Mouse (Mus musculus): Measurements from ENCODE around the gene Mslnl. TPM values are rescaled to one million over a fixed set of nuclear protein-coding genes. Genes with fewer than 3 reads are reported as not detected.

Gene Mslnl
- polyA plus RNA-seq, 2 experiments = not detected

DNA sequence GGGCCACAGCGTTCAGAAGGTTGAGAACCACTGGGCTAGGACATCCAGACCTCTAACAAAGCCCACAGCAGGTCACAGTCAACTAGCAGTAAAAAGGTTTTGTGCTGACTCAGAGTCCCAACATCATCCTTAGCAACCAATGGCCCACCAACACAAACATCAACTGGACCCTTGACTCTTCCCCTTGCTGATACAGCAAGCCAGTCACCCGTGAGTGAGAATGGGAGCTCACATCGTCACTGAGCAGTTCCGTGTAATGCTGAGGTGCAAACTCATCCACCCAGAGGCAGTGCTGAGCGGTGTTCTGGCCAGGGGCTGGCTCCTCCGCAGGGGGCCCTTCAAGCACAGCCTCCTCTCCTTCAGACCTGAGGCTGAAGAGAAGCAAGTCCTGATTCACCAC is 10.6 kb upstream of the Mslnl start:
- TF ChIP-seq CTCF (IDR thresholded peaks at IDR 0.05; ENCODE audit: low read depth) (no peak), EP300 (IDR thresholded peaks at IDR 0.05; ENCODE audit: low read depth) (no peak)
- Histone ChIP-seq H3K9me3 (ENCODE audit: control insufficient read depth, low read length) (no peaks in the 10 kb centered on the region), H3K4me1 (replicated peaks; ENCODE audit: control insufficient read depth in 2 of 2, insufficient read depth in 2 of 2, low read length in 1 of 2) (peaks cover 0 to 2% of the 10 kb centered on the region in 2 experiments; a peak in 1 of 4 replicates), H3K4me3 (ENCODE audit: insufficient read depth in 1 of 2, low read depth in 2 of 2, low read length in 2 of 2) (no peak overlapping the region), H3K27me3 (ENCODE audit: control insufficient read depth, insufficient read depth, low read length) (no peaks in the 10 kb centered on the region), H3K9ac (replicated peaks) (no peak overlapping the region), H3K4me2 (ENCODE audit: low read depth) (no peak overlapping the region), H3K27ac (no peak overlapping the region), H3K36me3 (replicated peaks; ENCODE audit: control insufficient read depth, insufficient read depth, low read depth) (peaks cover 4% of the 10 kb centered on the region)
- no peak for DNase-seq (ENCODE audit: low read depth in 3 of 3, low spot score in 3 of 3)
- 89% methylated on average over 6 of the region's 6 CpGs for WGBS (ENCODE audit: insufficient replicate concordance)
- ATAC-seq (ENCODE audit: insufficient read depth) = no peak

- peak; percentile 100 for DNase-seq (ENCODE audit: low read depth in 3 of 3, low spot score in 3 of 3)
- Histone ChIP-seq H3K4me1 (replicated peaks; ENCODE audit: control insufficient read depth in 2 of 2, insufficient read depth in 2 of 2, low read length in 1 of 2) (peaks cover 0 to 2% of the 10 kb centered on the region in 2 experiments; a peak in 1 of 4 replicates), H3K4me3 (ENCODE audit: insufficient read depth in 1 of 2, low read depth in 2 of 2, low read length in 2 of 2) (peak within 1 kb of the TSS; percentile 73 to 95), H3K9ac (replicated peaks) (peak within 1 kb of the TSS; percentile 75), H3K9me3 (ENCODE audit: control insufficient read depth, low read length) (no peaks in the 10 kb centered on the region), H3K4me2 (ENCODE audit: low read depth) (peak within 1 kb of the TSS; percentile 78), H3K27me3 (ENCODE audit: control insufficient read depth, insufficient read depth, low read length) (no peaks in the 10 kb centered on the region), H3K27ac (peak within 1 kb of the TSS; percentile 10; the same call in 1 of the 2 replicates), H3K36me3 (replicated peaks; ENCODE audit: control insufficient read depth, insufficient read depth, low read depth) (no peaks in the 10 kb centered on the region; the same call in none of the 2 replicates)
- WGBS (ENCODE audit: insufficient replicate concordance) = 1% methylated on average over 37 of the region's 37 CpGs
- peak; percentile 97 for ATAC-seq (ENCODE audit: insufficient read depth)
- no peak for TF ChIP-seq CTCF (IDR thresholded peaks at IDR 0.05; ENCODE audit: low read depth)
- TF ChIP-seq EP300 (IDR thresholded peaks at IDR 0.05; ENCODE audit: low read depth) = no peak
Observed at GRCm38 (mm10) chr17:25727265-25728008, 8.4 kb upstream of the Mslnl start, which contains the start of the genes Chtf18 and Rpusd1. Gene Chtf18 (minus strand): TSS chr17:25727419. Gene Rpusd1 (plus strand): TSS chr17:25727670.

GRCm38 (mm10) chr17:25728009-25728270 is 7.9 kb upstream of the Mslnl start:
- Histone ChIP-seq H3K27me3 (ENCODE audit: control insufficient read depth, insufficient read depth, low read length) (no peaks in the 10 kb centered on the region), H3K4me2 (ENCODE audit: low read depth) (peak overlapping the region; percentile 78), H3K4me3 (ENCODE audit: insufficient read depth in 1 of 2, low read depth in 2 of 2, low read length in 2 of 2) (peak overlapping the region; percentile 60 to 73), H3K9ac (replicated peaks) (peak overlapping the region; percentile 75), H3K4me1 (replicated peaks; ENCODE audit: control insufficient read depth in 2 of 2, insufficient read depth in 2 of 2, low read length in 1 of 2) (peaks cover 0 to 2% of the 10 kb centered on the region in 2 experiments; a peak in 1 of 4 replicates), H3K36me3 (replicated peaks; ENCODE audit: control insufficient read depth, insufficient read depth, low read depth) (no peaks in the 10 kb centered on the region; the same call in 1 of the 2 replicates), H3K27ac (peak overlapping the region; percentile 10; the same call in 1 of the 2 replicates), H3K9me3 (ENCODE audit: control insufficient read depth, low read length) (no peaks in the 10 kb centered on the region)
- 22% methylated on average over 4 of the region's 4 CpGs for WGBS (ENCODE audit: insufficient replicate concordance)
- TF ChIP-seq EP300 (IDR thresholded peaks at IDR 0.05; ENCODE audit: low read depth) (no peak), CTCF (IDR thresholded peaks at IDR 0.05; ENCODE audit: low read depth) (no peak)
- ATAC-seq (ENCODE audit: insufficient read depth) (no peak), DNase-seq (ENCODE audit: low read depth in 3 of 3, low spot score in 3 of 3) (no peak)

- no peaks in the 10 kb centered on the region for H3K36me3 ChIP-seq (replicated peaks; ENCODE audit: control insufficient read depth, insufficient read depth, low read depth)
- DNase-seq (ENCODE audit: low read depth in 3 of 3, low spot score in 3 of 3) (peak; percentile 29 to 67 (median 35)), ATAC-seq (ENCODE audit: insufficient read depth) (no peak)
- WGBS (ENCODE audit: insufficient replicate concordance) = 22% methylated on average over 2 of the region's 2 CpGs
- H3K9ac ChIP-seq (replicated peaks) = no peak overlapping the region
- no peaks in the 10 kb centered on the region for H3K9me3 ChIP-seq (ENCODE audit: control insufficient read depth, low read length)
- TF ChIP-seq EP300 (IDR thresholded peaks at IDR 0.05; ENCODE audit: low read depth) (no peak), CTCF (IDR thresholded peaks at IDR 0.05; ENCODE audit: low read depth) (peak; percentile 97)
- H3K4me1 ChIP-seq (replicated peaks; ENCODE audit: control insufficient read depth in 2 of 2, insufficient read depth in 2 of 2, low read length in 1 of 2) = no peaks in the 10 kb centered on the region; a peak in 1 of 4 replicates
- no peak overlapping the region for H3K4me2 ChIP-seq (ENCODE audit: low read depth)
- H3K4me3 ChIP-seq (ENCODE audit: insufficient read depth in 1 of 2, low read depth in 2 of 2, low read length in 2 of 2) = no peak overlapping the region
- no peak overlapping the region for H3K27ac ChIP-seq
- H3K27me3 ChIP-seq (ENCODE audit: control insufficient read depth, insufficient read depth, low read length) = no peaks in the 10 kb centered on the region
Observed at GRCm38 (mm10) chr17:25732082-25732481, 3.8 kb upstream of the Mslnl start.

GRCm38 (mm10) chr17:25735246-25735645 is 596 bp upstream of the Mslnl start:
- no peak overlapping the region for H3K4me2 ChIP-seq (ENCODE audit: low read depth)
- ATAC-seq (ENCODE audit: insufficient read depth) (no peak), DNase-seq (ENCODE audit: low read depth in 3 of 3, low spot score in 3 of 3) (no peak)
- no peak overlapping the region for H3K4me3 ChIP-seq (ENCODE audit: insufficient read depth in 1 of 2, low read depth in 2 of 2, low read length in 2 of 2)
- H3K27ac ChIP-seq = no peak overlapping the region
- no peaks in the 10 kb centered on the region for H3K27me3 ChIP-seq (ENCODE audit: control insufficient read depth, insufficient read depth, low read length)
- H3K9me3 ChIP-seq (ENCODE audit: control insufficient read depth, low read length) = no peaks in the 10 kb centered on the region
- no peak overlapping the region for H3K9ac ChIP-seq (replicated peaks)
- H3K4me1 ChIP-seq (replicated peaks; ENCODE audit: control insufficient read depth in 2 of 2, insufficient read depth in 2 of 2, low read length in 1 of 2) = no peaks in the 10 kb centered on the region
- WGBS (ENCODE audit: insufficient replicate concordance) = 67% methylated on average over 5 of the region's 5 CpGs
- H3K36me3 ChIP-seq (replicated peaks; ENCODE audit: control insufficient read depth, insufficient read depth, low read depth) = no peaks in the 10 kb centered on the region
- TF ChIP-seq EP300 (IDR thresholded peaks at IDR 0.05; ENCODE audit: low read depth) (no peak), CTCF (IDR thresholded peaks at IDR 0.05; ENCODE audit: low read depth) (no peak)

Data from liver, embryonic 14.5 days (tissue).